Mouse (Mus musculus): ENCODE data around the gene Polrmt. TPM values are rescaled to one million over a fixed set of nuclear protein-coding genes. Genes with fewer than 3 reads are reported as not detected.
A peak's percentile ranks its signal among the peaks of the same experiment; 100 is the strongest.

The Polrmt gene
- total and polyA plus RNA-seq, 3 experiments: 16.7 to 45.5 (median 44.5) TPM

DNA sequence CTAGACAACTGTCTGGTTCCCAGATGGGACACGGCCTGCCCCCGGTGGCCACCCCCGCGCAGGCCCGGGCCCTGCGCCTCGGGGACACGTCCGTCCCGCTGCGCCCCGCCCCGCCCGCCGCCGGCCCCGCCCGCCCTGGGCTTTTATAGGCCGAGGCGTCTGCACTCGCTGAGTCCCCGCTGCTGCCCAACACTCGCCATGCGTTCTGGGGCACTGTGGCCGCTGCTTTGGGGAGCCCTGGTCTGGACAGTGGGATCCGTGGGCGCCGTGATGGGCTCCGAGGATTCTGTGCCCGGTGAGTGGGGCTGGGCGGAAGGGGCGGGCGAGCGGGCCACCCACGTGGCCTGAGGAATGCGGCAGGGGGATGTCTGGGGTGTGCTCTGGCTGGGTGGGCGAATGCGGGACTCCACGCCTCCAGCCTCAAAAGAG lies 30.7 kb upstream of the Polrmt start, which contains the start of gene Fstl3:
TSS of gene Fstl3 (plus strand) at position 170 of the 429 bp plus-strand sequence.
- no peaks in the 10 kb centered on the region for H3K36me3 ChIP-seq (replicated peaks)
- peaks cover 63% of the 10 kb centered on the region for H3K27me3 ChIP-seq (ENCODE audit: insufficient read depth, low read length)
- no peak within 1 kb of the TSS; the same call in 1 of the 2 replicates for H3K4me3 ChIP-seq (ENCODE audit: low read depth, low read length)
- peaks cover 12% of the 10 kb centered on the region for H3K9me3 ChIP-seq (replicated peaks)
- TF ChIP-seq POLR2AphosphoS5 (IDR thresholded peaks at IDR 0.05; ENCODE audit: insufficient replicate concordance, low read depth, low read length) (no peak), GATA2 (IDR thresholded peaks at IDR 0.05; ENCODE audit: borderline replicate concordance, low read depth, low read length) (no peak)
- no peak for ATAC-seq (ENCODE audit: extremely low read depth, insufficient number of reproducible peaks, low FRiP score, poor library complexity, severe bottlenecking)
- H3K4me1 ChIP-seq (ENCODE audit: insufficient read depth, low read depth, low read length): peaks cover 23% of the 10 kb centered on the region
- no peak for DNase-seq (ENCODE audit: low spot score)

DNA sequence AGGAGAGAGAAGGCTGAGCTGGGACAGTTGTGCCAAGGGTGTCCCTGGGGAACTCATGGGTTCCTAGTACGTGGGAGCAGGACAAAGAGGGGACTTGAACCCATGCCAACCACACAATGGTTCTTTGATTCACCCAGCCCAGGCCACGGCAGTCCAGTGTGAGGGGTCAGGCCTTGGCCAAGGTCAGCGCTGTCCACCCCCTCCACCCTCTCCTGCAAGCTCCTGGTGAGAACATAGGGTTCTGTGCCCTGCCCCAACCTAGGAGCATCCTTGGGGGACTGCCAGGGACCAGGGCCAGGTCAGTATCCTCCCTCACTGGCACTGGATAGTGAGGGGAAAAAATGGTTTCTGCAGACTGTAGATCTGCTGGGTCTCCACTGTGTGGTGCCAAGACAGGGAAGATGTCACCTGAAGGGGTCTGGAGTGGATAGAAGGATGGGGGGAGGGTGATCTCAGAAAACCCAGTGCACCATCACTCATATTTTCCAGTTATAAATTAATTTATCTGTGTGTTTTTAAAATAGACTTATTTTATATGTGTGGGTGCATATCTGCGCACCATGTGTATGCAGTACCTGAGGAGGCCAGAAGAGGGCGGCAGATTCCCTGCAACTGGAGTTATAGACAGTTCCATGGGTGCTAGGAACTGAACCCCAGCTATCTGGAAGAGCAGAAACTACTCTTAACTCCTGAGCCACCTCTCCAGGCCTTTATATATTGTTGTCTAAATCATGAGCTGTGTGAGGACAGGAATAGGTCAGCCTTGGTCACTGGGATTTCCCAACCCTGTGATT lies 28.3 kb upstream of the Polrmt start:
- Histone ChIP-seq H3K9me3 (replicated peaks) (peaks cover 11% of the 10 kb centered on the region), H3K4me1 (ENCODE audit: insufficient read depth, low read depth, low read length) (peaks cover 9% of the 10 kb centered on the region), H3K36me3 (replicated peaks) (no peaks in the 10 kb centered on the region), H3K4me3 (ENCODE audit: low read depth, low read length) (no peak overlapping the region), H3K27me3 (ENCODE audit: insufficient read depth, low read length) (peaks cover 45% of the 10 kb centered on the region)
- DNase-seq (ENCODE audit: low spot score) (no peak), ATAC-seq (ENCODE audit: extremely low read depth, insufficient number of reproducible peaks, low FRiP score, poor library complexity, severe bottlenecking) (no peak)
- TF ChIP-seq CTCF (IDR thresholded peaks at IDR 0.05; ENCODE audit: low read depth, low read length) (peak; percentile 22; the same call in 1 of the 2 replicates), TAL1 (conservative IDR thresholded peaks at IDR 0.05; ENCODE audit: low read depth, low read length) (no peak), GATA1 (IDR thresholded peaks at IDR 0.05; ENCODE audit: borderline replicate concordance, low read length) (no peak)

DNA sequence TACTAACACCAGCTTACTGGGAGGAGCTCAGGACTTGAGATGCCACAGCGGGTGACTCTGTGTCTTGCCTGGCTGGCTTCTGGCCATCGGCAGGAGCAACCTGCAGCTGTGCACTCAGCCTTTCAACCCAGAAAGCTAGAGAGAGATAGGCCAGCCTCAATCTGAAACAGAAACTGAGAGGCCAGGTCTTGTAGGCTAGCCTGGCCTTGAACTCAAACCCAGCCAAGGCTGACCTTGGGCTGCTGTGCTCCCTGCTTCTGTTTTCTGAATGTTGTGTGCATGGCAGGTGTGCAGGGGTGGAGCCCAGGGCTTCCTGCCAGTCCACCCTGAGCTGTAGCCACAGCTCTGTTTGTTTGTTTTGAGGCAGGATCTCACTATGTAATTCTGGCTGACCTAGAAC lies 26.8 kb upstream of the Polrmt start:
- Histone ChIP-seq H3K4me1 (ENCODE audit: insufficient read depth, low read depth, low read length) (peaks cover 17% of the 10 kb centered on the region), H3K27me3 (ENCODE audit: insufficient read depth, low read length) (peaks cover 33% of the 10 kb centered on the region), H3K9me3 (replicated peaks) (peaks cover 11% of the 10 kb centered on the region), H3K4me3 (ENCODE audit: low read depth, low read length) (no peak overlapping the region), H3K36me3 (replicated peaks) (no peaks in the 10 kb centered on the region)
- no peak for TF ChIP-seq TAL1 (conservative IDR thresholded peaks at IDR 0.05; ENCODE audit: low read depth, low read length)
- TF ChIP-seq GATA1 (IDR thresholded peaks at IDR 0.05; ENCODE audit: borderline replicate concordance, low read length): no peak
- no peak for TF ChIP-seq CTCF (IDR thresholded peaks at IDR 0.05; ENCODE audit: low read depth, low read length)
- TF ChIP-seq GATA2 (IDR thresholded peaks at IDR 0.05; ENCODE audit: borderline replicate concordance, low read depth, low read length): no peak
- no peak for TF ChIP-seq POLR2AphosphoS5 (IDR thresholded peaks at IDR 0.05; ENCODE audit: insufficient replicate concordance, low read depth, low read length)
- no peak for ATAC-seq (ENCODE audit: extremely low read depth, insufficient number of reproducible peaks, low FRiP score, poor library complexity, severe bottlenecking)
- no peak for DNase-seq (ENCODE audit: low spot score)

DNA sequence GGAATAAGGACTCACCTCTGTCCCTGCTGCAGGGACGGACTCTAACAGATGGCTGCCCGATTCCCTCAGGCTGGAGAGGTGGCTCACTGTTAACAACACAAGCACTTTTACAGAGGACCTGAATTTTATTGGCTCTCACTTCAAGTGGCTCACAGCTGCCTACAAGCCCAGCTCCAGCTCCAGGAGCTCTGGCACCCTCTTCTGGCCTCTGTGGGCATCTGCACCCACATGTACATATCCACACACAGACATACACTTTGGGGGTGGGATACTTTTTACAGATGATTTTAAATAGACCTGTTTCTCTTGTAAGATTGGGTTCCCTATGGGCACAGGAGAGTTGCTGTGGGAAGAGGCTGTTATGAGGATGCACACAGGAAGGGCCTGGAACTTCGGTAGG lies 25.9 kb upstream of the Polrmt start:
- no peak overlapping the region for H3K4me3 ChIP-seq (ENCODE audit: low read depth, low read length)
- DNase-seq (ENCODE audit: low spot score) (no peak), ATAC-seq (ENCODE audit: extremely low read depth, insufficient number of reproducible peaks, low FRiP score, poor library complexity, severe bottlenecking) (no peak)
- no peak for TF ChIP-seq TAL1 (conservative IDR thresholded peaks at IDR 0.05; ENCODE audit: low read depth, low read length)
- no peak for TF ChIP-seq POLR2AphosphoS5 (IDR thresholded peaks at IDR 0.05; ENCODE audit: insufficient replicate concordance, low read depth, low read length)
- TF ChIP-seq GATA1 (IDR thresholded peaks at IDR 0.05; ENCODE audit: borderline replicate concordance, low read length): no peak
- TF ChIP-seq GATA2 (IDR thresholded peaks at IDR 0.05; ENCODE audit: borderline replicate concordance, low read depth, low read length): no peak
- no peak for TF ChIP-seq CTCF (IDR thresholded peaks at IDR 0.05; ENCODE audit: low read depth, low read length)
- H3K4me1 ChIP-seq (ENCODE audit: insufficient read depth, low read depth, low read length): peaks cover 22% of the 10 kb centered on the region
- H3K9me3 ChIP-seq (replicated peaks): peaks cover 11% of the 10 kb centered on the region
- H3K27me3 ChIP-seq (ENCODE audit: insufficient read depth, low read length): peaks cover 25% of the 10 kb centered on the region
- H3K36me3 ChIP-seq (replicated peaks): no peaks in the 10 kb centered on the region

DNA sequence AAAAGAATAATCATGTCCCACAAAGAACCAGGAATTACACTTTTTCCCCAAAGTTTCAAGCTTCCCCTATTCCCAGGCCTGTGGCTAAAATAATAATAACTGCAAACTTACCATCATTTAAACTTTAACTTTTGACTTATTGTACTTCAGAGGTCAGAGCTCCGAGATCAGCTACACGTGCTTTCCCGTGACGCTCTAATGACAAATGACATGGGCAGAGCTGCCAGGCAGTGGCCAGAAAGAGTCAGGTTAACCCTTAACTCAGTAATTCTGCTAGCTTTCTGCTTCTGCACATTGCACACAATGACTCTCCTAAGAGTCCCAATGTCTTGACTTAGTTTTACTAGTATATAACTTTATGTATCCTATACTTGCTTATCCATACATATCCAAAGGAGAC lies 22.9 kb upstream of the Polrmt start:
- peaks cover 7% of the 10 kb centered on the region for H3K9me3 ChIP-seq (replicated peaks)
- H3K4me1 ChIP-seq (ENCODE audit: insufficient read depth, low read depth, low read length): peaks cover 41% of the 10 kb centered on the region
- ATAC-seq (ENCODE audit: extremely low read depth, insufficient number of reproducible peaks, low FRiP score, poor library complexity, severe bottlenecking): no peak
- H3K27me3 ChIP-seq (ENCODE audit: insufficient read depth, low read length): peaks cover 13% of the 10 kb centered on the region
- no peak for DNase-seq (ENCODE audit: low spot score)
- no peak for TF ChIP-seq POLR2AphosphoS5 (IDR thresholded peaks at IDR 0.05; ENCODE audit: insufficient replicate concordance, low read depth, low read length)
- TF ChIP-seq TAL1 (conservative IDR thresholded peaks at IDR 0.05; ENCODE audit: low read depth, low read length): no peak
- TF ChIP-seq GATA2 (IDR thresholded peaks at IDR 0.05; ENCODE audit: borderline replicate concordance, low read depth, low read length): no peak
- TF ChIP-seq CTCF (IDR thresholded peaks at IDR 0.05; ENCODE audit: low read depth, low read length): no peak
- TF ChIP-seq GATA1 (IDR thresholded peaks at IDR 0.05; ENCODE audit: borderline replicate concordance, low read length): no peak
- no peak overlapping the region for H3K4me3 ChIP-seq (ENCODE audit: low read depth, low read length)
- peaks cover 16% of the 10 kb centered on the region for H3K36me3 ChIP-seq (replicated peaks)

DNA sequence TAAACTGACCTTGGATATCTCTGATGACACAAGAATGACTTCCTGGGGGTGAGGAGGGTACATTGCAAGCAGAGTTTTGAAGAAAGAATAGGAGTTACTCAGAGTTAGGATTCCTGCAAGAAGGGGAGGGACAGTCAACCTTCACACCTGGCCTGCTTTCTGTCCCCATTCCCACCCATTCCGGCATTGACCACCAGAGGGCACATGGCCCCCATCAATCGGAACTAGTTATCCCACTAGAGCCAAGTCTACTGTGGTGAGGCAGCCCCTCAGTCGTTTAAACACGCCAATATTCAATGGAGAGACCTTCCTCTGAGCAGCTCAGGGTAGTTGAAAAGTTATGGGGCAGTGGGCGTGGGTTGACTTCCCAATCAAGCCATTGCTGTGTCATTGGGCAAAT lies 22.0 kb upstream of the Polrmt start:
- Histone ChIP-seq H3K4me1 (ENCODE audit: insufficient read depth, low read depth, low read length) (peaks cover 51% of the 10 kb centered on the region), H3K4me3 (ENCODE audit: low read depth, low read length) (no peak overlapping the region; the same call in 1 of the 2 replicates), H3K9me3 (replicated peaks) (peaks cover 7% of the 10 kb centered on the region), H3K36me3 (replicated peaks) (peaks cover 26% of the 10 kb centered on the region), H3K27me3 (ENCODE audit: insufficient read depth, low read length) (peaks cover 9% of the 10 kb centered on the region; the same call in 1 of the 2 replicates)
- DNase-seq (ENCODE audit: low spot score) (peak; percentile 41), ATAC-seq (ENCODE audit: extremely low read depth, insufficient number of reproducible peaks, low FRiP score, poor library complexity, severe bottlenecking) (no peak)
- TF ChIP-seq POLR2AphosphoS5 (IDR thresholded peaks at IDR 0.05; ENCODE audit: insufficient replicate concordance, low read depth, low read length) (no peak), CTCF (IDR thresholded peaks at IDR 0.05; ENCODE audit: low read depth, low read length) (peak; percentile 93)
